Comparison of ENCODE assay signal across 19 mouse cellular contexts in the genomic region with DNA sequence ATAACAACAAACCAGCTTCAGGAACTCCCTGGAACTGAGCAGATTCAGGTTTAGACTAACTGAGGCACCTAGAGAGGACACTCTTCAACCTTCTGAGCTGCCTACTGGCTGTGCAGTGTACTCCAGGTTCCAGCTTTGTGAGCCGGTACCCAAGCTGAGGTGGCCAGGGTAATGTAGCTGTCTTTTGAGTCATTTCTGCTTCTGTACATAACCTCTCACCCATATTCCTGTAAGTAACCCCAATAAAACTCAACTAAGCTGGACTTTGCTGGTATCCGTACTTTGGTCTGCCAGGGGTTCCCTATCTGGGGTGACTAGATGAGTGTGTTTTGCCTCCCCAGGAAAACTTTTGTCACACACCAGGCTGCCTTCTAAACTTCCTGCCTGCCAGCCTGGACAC. TPM values are rescaled to one million over a fixed set of nuclear protein-coding genes. Genes with fewer than 3 reads are reported as not detected.
"Had no signal": no experiment of that assay in that cellular context is flagged by ENCODE, and none has a peak within 500 bp of the region (broad histone marks: within the 10 kb centered on the region; RNA-seq: fewer than 3 reads in every experiment).

No protein-coding gene starts in this region.

- H3K27ac ChIP-seq: kidney, embryonic 15.5 days; limb, embryonic 10.5 days; limb, embryonic 13.5 days had no signal

- H3K27me3 ChIP-seq: kidney, embryonic 15.5 days; limb, embryonic 13.5 days had no signal

- DNase-seq: kidney, adult 11 months; kidney, adult 8-10 months; kidney, postnatal 10 days; kidney, postnatal 4 days; lung, embryonic 14.5 days; lung, postnatal 36 days; midbrain, embryonic 14.5 days; right cerebral cortex, postnatal 25 days; thymus, adult 18-20 months; thymus, postnatal 36 days had no signal

- H3K4me3 ChIP-seq: kidney, embryonic 15.5 days; limb, embryonic 10.5 days; limb, embryonic 13.5 days had no signal

- H3K4me2 ChIP-seq: kidney, embryonic 15.5 days; limb, embryonic 13.5 days; lung, embryonic 14.5 days; midbrain, embryonic 11.5 days had no signal

- ATAC-seq: lung, postnatal 0 days had no signal

- H3K9me3 ChIP-seq: kidney, embryonic 15.5 days; limb, embryonic 10.5 days; limb, embryonic 13.5 days had no signal

- H3K9ac ChIP-seq: kidney, embryonic 15.5 days; limb, embryonic 13.5 days; lung, embryonic 14.5 days had no signal

RNA-seq across cellular contexts. Expression of gene Pif1, which starts 22.3 kb away (rescaled TPM):
- total RNA-seq: liver, adult 2 months had no signal

RNA-seq across cellular contexts. Expression of gene Ankdd1a, which starts 44.7 kb away (rescaled TPM):
- total RNA-seq: liver, adult 2 months; megakaryocyte progenitor cell, adult 5-6 weeks; megakaryocyte-erythroid progenitor cell, adult 5-6 weeks had no signal
- polyA plus RNA-seq: kidney, embryonic 15.5 days; limb, embryonic 10.5 days; limb, embryonic 13.5 days; liver, adult 2 months; lung, postnatal 0 days; midbrain, embryonic 11.5 days; testis, adult 2 months had no signal
